Mouse (Mus musculus): Measurements from ENCODE around the gene Znrf4. TPM values are rescaled to one million over a fixed set of nuclear protein-coding genes. Genes with fewer than 3 reads are reported as not detected.

Gene Znrf4
- polyA plus RNA-seq, 1 experiment from 2014 or later = not detected

DNA sequence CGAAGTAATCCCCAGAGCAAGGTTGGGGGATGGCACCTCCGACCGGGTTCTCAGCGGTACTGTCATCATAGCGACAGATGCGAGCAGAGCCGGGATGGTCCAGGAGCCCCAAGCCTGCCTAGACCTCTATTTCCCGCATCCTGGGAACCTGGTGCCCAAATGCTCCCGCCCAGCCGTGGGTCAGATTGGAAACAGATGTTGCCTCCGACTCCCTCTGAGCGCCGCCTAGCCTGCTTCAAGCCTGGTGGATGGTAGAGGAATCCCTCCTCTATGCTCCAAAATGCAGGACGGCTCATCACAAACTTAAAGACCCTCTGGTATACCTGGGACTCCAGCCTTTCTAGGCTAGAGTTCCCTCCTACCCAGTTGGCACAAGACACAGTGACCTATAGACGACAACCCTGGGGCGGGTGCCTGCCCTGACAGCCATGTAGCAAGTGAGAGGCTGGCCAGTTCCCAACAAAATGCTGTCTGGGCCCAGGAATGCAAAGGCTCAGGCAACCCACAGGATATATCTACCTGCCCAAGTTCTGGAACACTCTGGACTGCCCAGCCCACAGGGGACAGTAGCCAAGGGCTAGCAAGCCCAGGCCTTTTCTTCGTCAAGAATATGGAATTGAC lies 49.3 kb downstream of the Znrf4 start:
- H3K9me3 ChIP-seq (ENCODE audit: control insufficient read depth, low read length) = no peaks in the 10 kb centered on the region
- H3K4me3 ChIP-seq (ENCODE audit: low read depth, low read length) = peak overlapping the region; percentile 53
- H3K4me1 ChIP-seq (ENCODE audit: control insufficient read depth, insufficient read depth, low read length) = peaks cover 46% of the 10 kb centered on the region
- peak overlapping the region; percentile 89 for H3K27ac ChIP-seq (ENCODE audit: low read depth, low read length)
- H3K9ac ChIP-seq (ENCODE audit: low read length) = peak overlapping the region; percentile 35; the same call in 1 of the 2 replicates
- WGBS = 3% methylated on average over 17 of the region's 17 CpGs
- no peaks in the 10 kb centered on the region; the same call in none of the 2 replicates for H3K36me3 ChIP-seq (ENCODE audit: control insufficient read depth, insufficient read depth, low read length)
- ATAC-seq (ENCODE audit: insufficient read depth, low FRiP score, low TSS enrichment) = no peak; the same call in 1 of the 2 replicates
- peak overlapping the region; percentile 89 for H3K4me2 ChIP-seq (ENCODE audit: low read depth)
- no peak for DNase-seq (ENCODE audit: low spot score)
- no peaks in the 10 kb centered on the region for H3K27me3 ChIP-seq (ENCODE audit: control insufficient read depth, insufficient read depth, low read length)

GRCm38 (mm10) chr17:56461771-56462743 lies 50.2 kb downstream of the Znrf4 start:
- Histone ChIP-seq H3K4me3 (ENCODE audit: low read depth, low read length) (peak overlapping the region; percentile 53), H3K9me3 (ENCODE audit: control insufficient read depth, low read length) (no peaks in the 10 kb centered on the region), H3K4me2 (ENCODE audit: low read depth) (peak overlapping the region; percentile 89), H3K4me1 (ENCODE audit: control insufficient read depth, insufficient read depth, low read length) (peaks cover 38% of the 10 kb centered on the region), H3K9ac (ENCODE audit: low read length) (peak overlapping the region; percentile 74), H3K27ac (ENCODE audit: low read depth, low read length) (peak overlapping the region; percentile 89), H3K27me3 (ENCODE audit: control insufficient read depth, insufficient read depth, low read length) (no peaks in the 10 kb centered on the region), H3K36me3 (ENCODE audit: control insufficient read depth, insufficient read depth, low read length) (no peaks in the 10 kb centered on the region; the same call in none of the 2 replicates)
- peak; percentile 99 for DNase-seq (ENCODE audit: low spot score)
- ATAC-seq (ENCODE audit: insufficient read depth, low FRiP score, low TSS enrichment) = peak; percentile 89
- under 1% methylated on average over 77 of the region's 77 CpGs for WGBS

Other genes with a start within 250 kb of the Znrf4 start
- gene Ticam1, start 235.6 kb downstream of the Znrf4 start, polyA plus RNA-seq (2014; fragmentation: Nextera tagmentation; extraction: Ambion mirVana) = 2.4 and 2.5 TPM in 2 replicates
- gene Plin3, start 219.6 kb downstream of the Znrf4 start, polyA plus RNA-seq (2014; fragmentation: Nextera tagmentation; extraction: Ambion mirVana) = 33.0 and 37.8 TPM in 2 replicates
- gene Arrdc5, start 212.1 kb downstream of the Znrf4 start, polyA plus RNA-seq (2014; fragmentation: Nextera tagmentation; extraction: Ambion mirVana) = not detected in 2 replicates
- 116 and 128 TPM in 2 replicates for gene Uhrf1, start 209.1 kb downstream of the Znrf4 start, polyA plus RNA-seq (2014; fragmentation: Nextera tagmentation; extraction: Ambion mirVana)
- 53.5 and 59.9 TPM in 2 replicates for gene Kdm4b, start 186.4 kb downstream of the Znrf4 start, polyA plus RNA-seq (2014; fragmentation: Nextera tagmentation; extraction: Ambion mirVana)
- 164 and 174 TPM in 2 replicates for gene Ptprs, start 35.9 kb downstream of the Znrf4 start, polyA plus RNA-seq (2014; fragmentation: Nextera tagmentation; extraction: Ambion mirVana)
- 1.1 and 2.1 TPM in 2 replicates for gene Gm20219, start 42.0 kb upstream of the Znrf4 start, polyA plus RNA-seq (2014; fragmentation: Nextera tagmentation; extraction: Ambion mirVana)
- gene Safb2, start 72.2 kb upstream of the Znrf4 start, polyA plus RNA-seq (2014; fragmentation: Nextera tagmentation; extraction: Ambion mirVana) = 51.6 and 56.8 TPM in 2 replicates
- 114 and 120 TPM in 2 replicates for gene Safb, start 72.4 kb upstream of the Znrf4 start, polyA plus RNA-seq (2014; fragmentation: Nextera tagmentation; extraction: Ambion mirVana)
- gene 2410015M20Rik, start 97.3 kb upstream of the Znrf4 start, polyA plus RNA-seq (2014; fragmentation: Nextera tagmentation; extraction: Ambion mirVana) = 178 and 203 TPM in 2 replicates
- gene Rpl36, start 101.0 kb upstream of the Znrf4 start, polyA plus RNA-seq (2014; fragmentation: Nextera tagmentation; extraction: Ambion mirVana) = 1,299 and 1,352 TPM in 2 replicates
- gene Lonp1, start 114.5 kb upstream of the Znrf4 start, polyA plus RNA-seq (2014; fragmentation: Nextera tagmentation; extraction: Ambion mirVana) = 56.0 and 56.3 TPM in 2 replicates
- gene Catsperd, start 115.7 kb upstream of the Znrf4 start, polyA plus RNA-seq (2014; fragmentation: Nextera tagmentation; extraction: Ambion mirVana) = 0.54 and 0.92 TPM in 2 replicates
- 112 and 119 TPM in 2 replicates for gene Ranbp3, start 160.9 kb upstream of the Znrf4 start, polyA plus RNA-seq (2014; fragmentation: Nextera tagmentation; extraction: Ambion mirVana)
- gene Ndufa11, start 205.3 kb upstream of the Znrf4 start, polyA plus RNA-seq (2014; fragmentation: Nextera tagmentation; extraction: Ambion mirVana) = 403 and 406 TPM in 2 replicates
- 17.3 and 17.6 TPM in 2 replicates for gene Vmac, start 205.6 kb upstream of the Znrf4 start, polyA plus RNA-seq (2014; fragmentation: Nextera tagmentation; extraction: Ambion mirVana)
- 5.8 and 6.3 TPM in 2 replicates for gene Nrtn, start 245.1 kb upstream of the Znrf4 start, polyA plus RNA-seq (2014; fragmentation: Nextera tagmentation; extraction: Ambion mirVana)

Data from neural tube, embryonic 11.5 days (tissue).